Mouse (Mus musculus) myocyte (in vitro differentiated cells): Measurements from ENCODE around the gene Exoc3l. TPM values are rescaled to one million over a fixed set of nuclear protein-coding genes. Genes with fewer than 3 reads are reported as not detected.
A peak's percentile ranks its signal among the peaks of the same experiment; 100 is the strongest.
"Not testable (repeated sequence)": the region's sequence is repeated elsewhere in the genome, so short reads cannot be mapped to it uniquely, and the experiment has no call there.

Experiments
- H3K27me3 ChIP-seq: one replicate; pipeline ENCODE4 v1.6.1; 2011; ENCODE audit not compliant: control insufficient read depth, insufficient read depth, insufficient read length
- H3K36me3 ChIP-seq: one replicate; pipeline ENCODE4 v1.6.1; 2011; ENCODE audit not compliant: control insufficient read depth, insufficient read depth
- H3K4me2 ChIP-seq: one replicate; pipeline ENCODE4 v1.6.1; 2011; ENCODE audit warnings: low read depth, control low read depth
- H3K4me3 ChIP-seq: one replicate; pipeline ENCODE4 v1.5.1; 2011; ENCODE audit warnings: mild to moderate bottlenecking, control low read depth, moderate library complexity
- H3K79me2 ChIP-seq: one replicate; pipeline ENCODE4 v1.6.1; 2011; ENCODE audit not compliant: control insufficient read depth, insufficient read depth
- H3ac ChIP-seq: one replicate; pipeline ENCODE4 v1.6.1; 2011; ENCODE audit not compliant: control insufficient read depth, insufficient read length
- CEBPB ChIP-seq: IDR thresholded peaks from 2 replicates; pipeline ENCODE4 v1.6.1; 2011; ENCODE audit warnings: mild to moderate bottlenecking, moderate library complexity; ENCODE audit not compliant: poor library complexity, insufficient read depth, severe bottlenecking
- E2F4 ChIP-seq: IDR thresholded peaks from one replicate; pipeline ENCODE4 v1.6.1; 2011; ENCODE audit warnings: mild to moderate bottlenecking, control low read depth, moderate library complexity; ENCODE audit not compliant: insufficient read depth
- MAX ChIP-seq: IDR thresholded peaks from one replicate; pipeline ENCODE4 v1.6.1; 2011; ENCODE audit warnings: low read depth, mild to moderate bottlenecking, control low read depth
- MYOD1 ChIP-seq, 3 experiments: IDR thresholded peaks; one replicate each; pipeline ENCODE4 v1.6.1; 2011; ENCODE audit warnings: control low read depth in 2 of 3, low read depth in 2 of 3, mild to moderate bottlenecking in 2 of 3, moderate library complexity in 1 of 3; ENCODE audit not compliant: insufficient read length in 2 of 3, control insufficient read depth in 1 of 3
- MYOG ChIP-seq, 3 experiments: IDR thresholded peaks; one replicate each; pipeline ENCODE4 v1.6.1; 2011; ENCODE audit warnings: control low read depth in 2 of 3, low read depth in 2 of 3, mild to moderate bottlenecking in 2 of 3; ENCODE audit not compliant: insufficient read length in 2 of 3, control insufficient read depth in 1 of 3, insufficient read depth in 1 of 3
- POLR2A ChIP-seq: IDR thresholded peaks from one replicate; pipeline ENCODE4 v1.6.1; 2011; ENCODE audit warnings: low read depth, mild to moderate bottlenecking, control low read depth, moderate library complexity; ENCODE audit not compliant: insufficient read length
- POLR2AphosphoS2 ChIP-seq: IDR thresholded peaks from one replicate; pipeline ENCODE4 v1.6.1; 2011; ENCODE audit warnings: low read depth, control low read depth; ENCODE audit not compliant: insufficient read length
- REST ChIP-seq: IDR thresholded peaks from one replicate; pipeline ENCODE4 v1.6.1; 2011; ENCODE audit warnings: mild to moderate bottlenecking, control low read depth, moderate library complexity; ENCODE audit not compliant: insufficient read depth, insufficient read length
- SRF ChIP-seq: IDR thresholded peaks from one replicate; pipeline ENCODE4 v1.6.1; 2011; ENCODE audit warnings: low read depth; ENCODE audit not compliant: control insufficient read depth, insufficient read length
- TCF12 ChIP-seq: IDR thresholded peaks from one replicate; pipeline ENCODE4 v1.6.1; 2011; ENCODE audit warnings: mild to moderate bottlenecking, control low read depth; ENCODE audit not compliant: poor library complexity, insufficient read depth, severe bottlenecking
- TCF3 ChIP-seq: IDR thresholded peaks from one replicate; pipeline ENCODE4 v1.6.1; 2011; ENCODE audit warnings: low read depth, control low read depth; ENCODE audit not compliant: insufficient read length
- USF1 ChIP-seq: IDR thresholded peaks from one replicate; pipeline ENCODE4 v1.6.1; 2011; ENCODE audit warnings: low read depth, mild to moderate bottlenecking, control low read depth, moderate library complexity
- polyA plus RNA-seq: library from polyadenylated mRNA; unstranded; fragments of >200 nt; fragmentation: generic; extraction: Trizol; gene quantifications from one replicate; pipeline ENCODE4 v1.2.1, GENCODE M21; 2012; ENCODE audit warnings: missing spikeins

The Exoc3l gene
- polyA plus RNA-seq, 1 experiment = 23.4 TPM

- Histone ChIP-seq H3K36me3 (peaks cover 12% of the 10 kb centered on the region), H3K4me3 (peak overlapping the region; percentile 93), H3ac (no peak overlapping the region), H3K79me2 (peaks cover 25% of the 10 kb centered on the region), H3K27me3 (no peaks in the 10 kb centered on the region), H3K4me2 (peak overlapping the region; percentile 95)
- peak; percentile 39 to 97 (median 95) for TF ChIP-seq MYOD1 (IDR thresholded peaks at IDR 0.05; ENCODE audit: control insufficient read depth in 1 of 3, insufficient read length in 2 of 3, low read depth in 2 of 3)
- no peak for TF ChIP-seq MAX
- TF ChIP-seq E2F4 = no peak
- peak; percentile 80 for TF ChIP-seq TCF12
- TF ChIP-seq TCF3 = peak; percentile 64
- TF ChIP-seq MYOG (IDR thresholded peaks at IDR 0.05; ENCODE audit: control insufficient read depth in 1 of 3, insufficient read depth in 1 of 3, insufficient read length in 2 of 3, low read depth in 2 of 3) = peak; percentile 89 to 99 (median 96)
Observed at GRCm38 (mm10) chr8:105295256-105295655, 645 bp downstream of the Exoc3l start.

GRCm38 (mm10) chr8:105294776-105295175, 1.1 kb downstream of the Exoc3l start:
- Histone ChIP-seq H3K79me2 (peaks cover 23% of the 10 kb centered on the region), H3K4me3 (peak overlapping the region; percentile 93), H3ac (no peak overlapping the region), H3K4me2 (peak overlapping the region; percentile 95), H3K36me3 (peaks cover 7% of the 10 kb centered on the region), H3K27me3 (no peaks in the 10 kb centered on the region)
- no peak for TF ChIP-seq MYOD1 (IDR thresholded peaks at IDR 0.05; ENCODE audit: control insufficient read depth in 1 of 3, insufficient read length in 2 of 3, low read depth in 2 of 3)
- no peak for TF ChIP-seq TCF12
- no peak for TF ChIP-seq TCF3
- TF ChIP-seq MYOG (IDR thresholded peaks at IDR 0.05; ENCODE audit: control insufficient read depth in 1 of 3, insufficient read depth in 1 of 3, insufficient read length in 2 of 3, low read depth in 2 of 3) = no peak
- no peak for TF ChIP-seq POLR2A
- no peak for TF ChIP-seq SRF
- no peak for TF ChIP-seq USF1
- TF ChIP-seq REST = no peak
- TF ChIP-seq MAX = no peak
- TF ChIP-seq CEBPB = no peak
- TF ChIP-seq E2F4 = no peak
- TF ChIP-seq POLR2AphosphoS2 = no peak

GRCm38 (mm10) chr8:105293405-105293804, 2.5 kb downstream of the Exoc3l start:
- Histone ChIP-seq H3K27me3 (no peaks in the 10 kb centered on the region), H3K79me2 (peaks cover 13% of the 10 kb centered on the region), H3ac (no peak overlapping the region), H3K4me2 (peak overlapping the region; percentile 95), H3K36me3 (no peaks in the 10 kb centered on the region), H3K4me3 (no peak overlapping the region)
- no peak for TF ChIP-seq CEBPB
- no peak for TF ChIP-seq E2F4
- TF ChIP-seq TCF3 = no peak
- no peak for TF ChIP-seq MYOD1 (IDR thresholded peaks at IDR 0.05; ENCODE audit: control insufficient read depth in 1 of 3, insufficient read length in 2 of 3, low read depth in 2 of 3)
- no peak for TF ChIP-seq POLR2AphosphoS2

- no peak for TF ChIP-seq E2F4
- TF ChIP-seq SRF = no peak
- TF ChIP-seq TCF3 = no peak
- TF ChIP-seq POLR2AphosphoS2 = no peak
- TF ChIP-seq TCF12 = no peak
- Histone ChIP-seq H3ac (no peak overlapping the region), H3K27me3 (no peaks in the 10 kb centered on the region), H3K4me3 (no peak overlapping the region), H3K79me2 (peaks cover 16% of the 10 kb centered on the region), H3K4me2 (peak overlapping the region; percentile 21), H3K36me3 (no peaks in the 10 kb centered on the region)
Observed at GRCm38 (mm10) chr8:105292471-105292870, 3.4 kb downstream of the Exoc3l start.

- not testable (repeated sequence) for H3K4me3 ChIP-seq, H3ac ChIP-seq, H3K4me2 ChIP-seq, H3K36me3 ChIP-seq, H3K27me3 ChIP-seq
- peaks cover 14% of the 10 kb centered on the region for H3K79me2 ChIP-seq
Observed at GRCm38 (mm10) chr8:105291802-105292201, 4.1 kb downstream of the Exoc3l start.

GRCm38 (mm10) chr8:105291364-105291763, 4.5 kb downstream of the Exoc3l start:
- not testable (repeated sequence) for H3K36me3 ChIP-seq, H3ac ChIP-seq, H3K4me2 ChIP-seq

More at GRCm38 (mm10) chr8:105291364-105291763, 4.5 kb downstream of the Exoc3l start:
- H3K27me3 ChIP-seq, H3K4me3 ChIP-seq: not testable (repeated sequence)
- H3K79me2 ChIP-seq = peaks cover 18% of the 10 kb centered on the region
